Mouse (Mus musculus) yolk sac, embryonic 10.5 days (tissue): ENCODE measurements at regions not wholly inside any gene's neighbourhood (a gene's known extent, or its start where the extent isn't known, plus 50 kb on each side); places are given as distances from the start of the nearest gene placed in this dataset.
A peak's percentile ranks its signal among the peaks of the same experiment; 100 is the strongest.
"Not testable (repeated sequence)": the region's sequence is repeated elsewhere in the genome, so short reads cannot be mapped to it uniquely, and the experiment has no call there.

ENCODE experiments used
- DNase-seq: peaks from one replicate; pipeline ENCODE4 v3.0.0-alpha.2; 2017; ENCODE audit warnings: low spot score

- DNase-seq: no peak
Measured at GRCm38 (mm10) chr1:7671566-7671965, 2863.9 kb downstream of the Gm37988 start.

DNA sequence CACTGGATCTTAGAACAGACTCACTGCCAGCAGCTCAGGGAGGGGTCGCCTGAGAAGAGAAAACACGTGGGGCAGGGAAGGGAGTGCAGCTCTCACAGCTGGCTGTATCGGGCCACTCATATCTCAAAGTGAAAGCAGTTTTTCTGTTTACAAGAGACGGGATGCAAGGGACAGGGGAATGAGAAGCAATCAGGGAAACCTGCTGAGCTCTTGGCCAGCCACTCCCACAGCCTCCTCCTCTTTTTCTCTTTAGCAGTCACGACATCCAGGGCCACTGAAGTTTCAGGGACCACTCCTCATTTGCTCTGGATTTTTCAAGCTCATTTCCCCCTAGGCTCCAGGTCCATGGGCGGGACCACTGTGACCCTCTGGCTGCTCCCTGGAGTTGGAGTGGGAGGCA lies 2901.5 kb downstream of the Gm37988 start:
- DNase-seq: not testable (repeated sequence)

DNA sequence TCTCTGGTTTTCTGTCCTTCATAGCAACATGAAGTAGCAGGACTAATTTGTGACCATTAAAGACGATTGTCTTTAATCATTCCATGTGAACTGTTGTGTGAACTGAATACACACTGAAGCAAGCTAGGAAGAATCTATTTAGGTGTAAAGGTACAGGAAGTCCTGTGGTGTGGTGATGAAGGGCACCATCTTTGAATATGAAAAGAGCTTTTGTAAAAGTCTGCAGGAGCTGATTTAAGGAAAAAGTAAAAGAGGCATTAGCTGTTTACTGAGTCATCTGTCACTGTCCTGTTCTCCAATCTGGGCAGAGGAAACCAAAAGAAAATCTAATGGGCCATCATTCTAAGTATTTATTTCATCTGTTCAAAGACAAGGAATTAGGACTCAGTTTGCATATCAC lies 2925.0 kb downstream of the Gm37988 start:
- DNase-seq: no peak

- DNase-seq: no peak
Measured at GRCm38 (mm10) chr1:7737331-7737730, 2929.6 kb downstream of the Gm37988 start.

DNA sequence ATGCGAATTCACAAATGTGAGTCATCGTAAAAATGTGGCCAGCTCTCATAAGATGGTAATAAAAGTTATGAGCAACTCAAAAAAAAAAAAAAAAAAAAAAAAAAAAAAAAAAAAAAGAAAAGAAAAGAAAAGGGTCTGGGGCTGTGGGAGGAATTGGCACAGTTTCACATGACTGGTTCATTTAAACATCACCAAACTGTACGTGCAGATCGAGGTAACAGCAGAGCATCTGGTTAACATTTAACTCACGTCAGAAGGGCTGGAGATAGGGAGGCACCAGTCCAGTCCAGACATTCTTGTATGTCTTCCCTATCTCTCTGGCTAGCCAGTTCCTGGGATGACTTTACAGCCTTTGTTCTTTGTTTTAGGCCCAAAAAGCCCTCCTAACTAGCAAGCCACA lies 2938.2 kb downstream of the Gm37988 start:
- no peak for DNase-seq

GRCm38 (mm10) chr1:7776720-7777119 lies 2969.0 kb downstream of the Gm37988 start:
- DNase-seq: no peak

- peak; percentile 51 for DNase-seq
Measured at GRCm38 (mm10) chr1:7777191-7778044, 2969.7 kb downstream of the Gm37988 start.

DNA sequence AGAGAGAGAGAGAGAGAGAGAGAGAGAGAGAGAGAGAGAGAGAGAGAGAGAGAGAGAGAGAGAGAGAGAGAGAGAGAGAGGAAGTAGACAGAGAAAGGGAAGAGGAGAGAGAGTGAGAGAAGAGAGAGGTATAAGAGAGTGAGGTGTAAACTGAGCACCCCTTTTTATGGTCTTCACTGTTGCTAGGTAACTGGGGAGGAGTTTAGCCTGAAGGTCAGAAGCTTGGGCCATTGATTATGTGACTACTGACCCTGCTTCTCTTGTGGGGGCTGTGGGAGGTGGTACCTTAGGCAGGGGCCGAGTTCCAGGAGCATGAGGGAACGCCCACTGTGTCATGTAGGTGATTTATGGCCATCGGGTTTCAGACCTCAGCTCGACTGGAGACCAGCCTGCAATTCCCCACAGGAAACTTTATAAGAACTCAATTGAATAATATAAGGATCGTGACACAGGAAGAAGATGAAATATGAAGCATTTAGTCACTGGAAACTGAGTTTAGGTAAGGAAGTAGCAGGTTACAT lies 2970.4 kb downstream of the Gm37988 start:
- not testable (repeated sequence) for DNase-seq

DNA sequence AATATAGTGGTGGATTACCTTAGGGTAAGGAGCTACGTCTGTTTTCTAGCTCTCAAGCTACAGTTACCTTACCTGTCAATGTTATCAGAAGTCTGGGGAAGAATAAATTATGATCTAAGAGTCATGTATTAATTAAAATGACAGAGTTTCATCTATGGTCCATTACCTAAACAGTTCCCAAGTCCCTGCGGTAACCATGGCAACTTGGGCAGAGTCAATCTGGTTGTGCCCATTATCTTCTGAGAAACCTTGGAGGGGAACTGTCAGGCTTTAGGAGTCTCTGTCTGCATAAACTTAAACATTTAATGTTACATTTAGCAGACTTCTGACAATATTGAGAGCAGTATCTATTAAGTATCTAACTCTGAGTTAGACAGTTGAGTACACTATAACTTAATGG lies 2971.0 kb downstream of the Gm37988 start:
- no peak for DNase-seq

- no peak for DNase-seq
Measured at GRCm38 (mm10) chr1:7823969-7824368, 3016.3 kb downstream of the Gm37988 start.
